Mouse (Mus musculus) heart, postnatal 0 days (tissue): Measurements from ENCODE around the gene Traf3.

Experiments used
- CTCF ChIP-seq: IDR thresholded peaks from 2 replicates; pipeline ENCODE4 v1.5.1; 2016; ENCODE audit warnings: antibody characterized with exemption, control low read depth, low read depth
- EP300 ChIP-seq: IDR thresholded peaks from 2 replicates; pipeline ENCODE4 v1.6.1; 2016; ENCODE audit warnings: antibody characterized with exemption, low read depth

DNA sequence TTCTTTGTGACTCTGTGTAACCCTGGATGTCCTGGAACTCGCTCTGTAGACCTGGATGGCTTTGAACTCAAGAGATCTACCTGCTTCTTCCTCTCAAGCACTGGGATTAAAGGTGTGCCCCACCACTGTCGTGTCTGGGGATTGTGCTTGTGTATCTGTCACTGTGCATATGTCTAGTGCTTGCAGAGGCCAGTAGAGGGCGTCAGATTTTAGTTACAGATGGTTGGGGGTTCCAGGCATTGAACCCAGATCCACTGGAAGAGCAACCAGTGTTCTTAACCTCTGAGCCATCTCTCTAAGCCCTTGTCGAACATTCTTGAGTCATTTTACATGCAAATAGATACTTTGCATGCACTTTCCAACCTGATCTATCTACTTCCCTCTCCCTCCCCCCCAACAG is 12.6 kb downstream of the Traf3 start:
- TF ChIP-seq EP300 = no peak
- no peak for TF ChIP-seq CTCF
